Mouse (Mus musculus): ENCODE measurements around the gene Bmpr2.

DNA sequence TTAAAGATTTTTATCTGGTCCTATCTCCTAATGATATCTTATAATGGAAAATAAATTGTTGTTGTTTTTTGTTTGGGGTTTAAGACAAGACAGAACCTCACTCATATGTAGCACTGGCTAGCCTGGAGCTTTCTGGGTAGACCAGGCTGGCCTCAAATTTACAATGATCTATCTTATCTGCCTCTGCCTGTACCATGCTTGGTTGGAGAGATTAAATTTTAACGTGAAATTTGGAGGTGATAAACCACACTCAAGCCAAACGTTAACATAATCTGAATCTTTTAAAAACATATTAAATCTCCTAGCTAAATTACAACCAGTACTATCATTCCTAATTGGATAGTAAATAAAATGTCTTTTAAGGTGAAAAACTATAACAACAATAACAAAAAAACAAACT is 66.2 kb downstream of the Bmpr2 start:
- no peak for TF ChIP-seq CTCF (IDR thresholded peaks at IDR 0.05; ENCODE audit: low read depth, low read length)
- TF ChIP-seq TAL1 (conservative IDR thresholded peaks at IDR 0.05; ENCODE audit: low read depth, low read length) = peak; percentile 68
- TF ChIP-seq GATA1 (IDR thresholded peaks at IDR 0.05; ENCODE audit: borderline replicate concordance, low read length) = no peak

Data from G1E (cell line).